Mouse (Mus musculus) E14TG2a.4 (cell line): ENCODE measurements at regions not wholly inside any gene's neighbourhood (a gene's known extent, or its start where the extent isn't known, plus 50 kb on each side); places are given as distances from the start of the nearest gene placed in this dataset.

ENCODE experiments used
- CTCF ChIP-seq: conservative IDR thresholded peaks from 2 replicates; pipeline ENCODE4 v1.5.1; 2014; ENCODE audit warnings: low read length
- NANOG ChIP-seq: IDR thresholded peaks from 2 replicates; pipeline ENCODE4 v1.6.1; 2014; ENCODE audit warnings: borderline replicate concordance, low read length, mixed read lengths
- POU5F1 ChIP-seq: IDR thresholded peaks from 2 replicates; pipeline ENCODE4 v1.6.1; 2014; ENCODE audit warnings: low read length, borderline replicate concordance

DNA sequence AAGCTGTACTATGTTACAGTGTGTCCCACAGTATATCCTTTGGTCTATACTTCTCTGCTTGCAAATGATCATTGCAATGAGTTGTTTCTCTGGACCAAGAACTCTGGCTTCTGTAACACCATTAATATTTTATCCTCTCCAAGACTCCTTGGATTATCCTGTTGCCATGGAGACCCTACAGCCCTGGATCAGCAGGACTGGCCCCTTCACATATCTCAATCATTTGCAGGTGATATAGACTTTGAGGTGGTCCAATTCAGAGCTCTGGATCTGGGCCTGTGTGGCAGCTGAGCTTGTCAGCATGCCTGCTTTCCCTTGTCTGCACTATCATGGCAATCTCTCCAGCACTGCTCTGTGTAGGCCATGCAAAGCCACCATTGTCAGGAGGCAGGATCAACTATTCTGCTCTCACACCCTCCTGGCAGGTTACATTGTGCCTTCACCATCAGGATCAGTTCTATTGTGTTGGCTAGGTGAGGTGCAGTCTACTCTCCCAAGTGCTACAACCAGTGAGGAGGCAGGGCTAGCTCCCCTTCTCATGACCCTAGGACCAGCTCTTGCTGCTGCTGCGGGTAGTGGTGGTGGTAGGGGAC, 110.2 kb upstream of the Try4 start:
- no peak for TF ChIP-seq CTCF
- no peak for TF ChIP-seq POU5F1
- TF ChIP-seq NANOG, result no peak
